Mouse (Mus musculus) cortical plate, adult 2 months (tissue): ENCODE results near the gene Snrpf. TPM values are rescaled to one million over a fixed set of nuclear protein-coding genes. Genes with fewer than 3 reads are reported as not detected.

Experiments used
- H3K27ac ChIP-seq: fragments of 200-500 bp; 2 replicates; pipeline ENCODE4 v1.5.1; 2012; ENCODE audit warnings: low read length, control low read depth, inconsistent platforms; ENCODE audit not compliant: insufficient read depth
- H3K4me1 ChIP-seq: fragments of 200-500 bp; 2 replicates; pipeline ENCODE4 v1.6.1; 2011; ENCODE audit warnings: low read length; ENCODE audit not compliant: control insufficient read depth, insufficient read depth
- H3K4me3 ChIP-seq: fragments of 200-500 bp; 2 replicates; pipeline ENCODE4 v1.5.1; 2011; ENCODE audit warnings: mild to moderate bottlenecking, low read length, control low read depth; ENCODE audit not compliant: insufficient read depth
- CTCF ChIP-seq: fragments of 200-500 bp; IDR thresholded peaks from 2 replicates; pipeline ENCODE4 v1.5.1; 2011; ENCODE audit warnings: mild to moderate bottlenecking, control low read depth, low read length; ENCODE audit not compliant: insufficient read depth; ENCODE audit errors: extremely low read depth
- POLR2A ChIP-seq: fragments of 200-500 bp; IDR thresholded peaks from 2 replicates; pipeline ENCODE4 v1.6.1; 2011; ENCODE audit warnings: mild to moderate bottlenecking, low read length, control low read depth; ENCODE audit not compliant: insufficient read depth; ENCODE audit errors: extremely low read depth
- polyA plus RNA-seq: library from polyadenylated mRNA; depleted of rRNA; stranded (reverse); fragments of >200 nt; gene quantifications from 2 replicates; pipeline ENCODE4 v1.2.3, GENCODE M21; 2012

Gene Snrpf
- polyA plus RNA-seq, 1 experiment: 41.6 TPM

DNA sequence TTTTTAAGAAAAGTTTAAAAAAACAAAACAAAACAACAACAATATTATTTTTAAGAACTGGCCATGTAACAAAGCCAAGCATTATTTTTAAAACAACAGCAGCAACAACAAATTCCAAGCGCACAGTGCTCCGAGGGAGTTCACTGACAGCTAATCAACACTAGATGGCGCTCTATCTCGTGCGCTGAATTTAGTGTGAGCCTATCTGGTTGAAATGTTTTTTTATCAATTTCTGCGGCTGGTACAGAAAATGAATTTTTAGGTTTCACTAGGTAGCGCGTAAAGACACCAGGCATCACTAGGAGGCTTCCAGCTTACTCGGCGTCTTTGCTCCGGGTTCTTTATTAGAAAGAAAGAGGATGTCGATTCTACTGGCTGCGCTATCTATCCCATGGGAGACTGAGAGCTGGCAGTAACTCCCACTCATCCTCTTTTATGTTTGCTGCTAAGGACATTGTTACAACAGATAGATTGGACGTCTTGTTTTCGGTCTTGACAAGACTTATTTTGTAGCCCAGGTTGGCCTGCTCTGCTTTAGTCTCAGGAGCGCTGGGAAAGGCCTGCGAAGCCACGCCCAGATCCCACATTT is 22.0 kb upstream of the Snrpf start:
- Histone ChIP-seq H3K4me1 (no peaks in the 10 kb centered on the region), H3K4me3 (no peak overlapping the region), H3K27ac (no peak overlapping the region)
- no peak for TF ChIP-seq POLR2A
- peak; percentile 86 for TF ChIP-seq CTCF

DNA sequence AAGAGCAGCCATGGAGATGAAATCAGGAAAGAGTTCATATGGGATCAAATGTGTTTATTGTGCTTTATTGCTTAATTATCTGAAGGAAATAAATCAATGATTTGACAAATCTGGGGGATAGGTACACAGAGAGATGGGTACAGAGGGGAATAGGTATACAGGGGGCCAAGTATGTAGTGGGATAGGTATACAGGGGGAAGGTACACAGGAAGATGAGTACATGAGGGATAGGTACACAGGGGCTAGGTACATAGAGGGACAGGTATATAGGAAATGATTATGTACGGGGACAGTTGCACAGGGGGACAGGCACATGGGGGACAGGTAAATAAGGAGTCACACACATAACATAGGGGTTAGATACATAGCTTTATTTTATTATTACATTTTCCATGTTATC is 21.4 kb upstream of the Snrpf start:
- Histone ChIP-seq H3K4me1 (no peaks in the 10 kb centered on the region), H3K4me3 (no peak overlapping the region), H3K27ac (no peak overlapping the region)
- TF ChIP-seq POLR2A (no peak), CTCF (no peak)

DNA sequence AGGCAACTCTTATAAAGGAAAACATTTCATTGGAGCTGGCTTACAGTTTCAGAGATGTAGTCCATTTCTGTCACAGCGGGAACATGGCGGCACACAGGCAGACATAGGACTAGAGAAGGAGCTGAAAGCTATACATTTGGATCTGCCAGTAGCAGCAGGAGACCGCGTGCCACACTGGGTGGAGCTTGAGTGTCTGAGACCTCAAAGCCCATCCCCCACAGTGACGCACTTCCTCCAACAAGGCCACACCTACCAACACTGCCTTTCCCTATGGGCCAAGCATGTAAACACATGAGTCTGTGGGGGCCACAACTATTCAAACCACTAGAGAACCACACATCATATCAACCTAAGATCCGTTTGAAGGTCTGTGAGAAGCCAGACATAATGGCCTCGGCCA is 19.7 kb upstream of the Snrpf start:
- Histone ChIP-seq H3K4me1 (no peaks in the 10 kb centered on the region), H3K27ac (no peak overlapping the region), H3K4me3 (no peak overlapping the region)
- TF ChIP-seq POLR2A (no peak), CTCF (no peak)

DNA sequence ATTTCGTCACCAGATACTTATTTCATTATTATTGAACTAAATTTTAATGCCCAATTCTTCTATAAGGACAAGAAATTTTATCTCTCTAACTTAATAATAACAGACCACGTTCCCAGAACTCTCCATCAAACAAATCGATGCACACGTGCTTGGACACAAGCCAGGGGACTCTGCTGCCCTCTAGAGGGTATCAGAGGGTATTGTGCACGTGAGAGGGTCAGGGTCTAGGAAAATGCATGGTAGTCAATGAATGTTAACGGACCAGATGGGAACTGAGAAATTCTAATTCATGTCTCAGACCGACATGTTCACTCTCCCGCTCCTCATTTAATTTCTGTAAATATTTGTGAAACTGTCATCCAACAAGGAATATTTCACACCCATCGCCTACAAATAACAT is 18.5 kb upstream of the Snrpf start:
- peak overlapping the region; percentile 9; the same call in 1 of the 2 replicates for H3K4me3 ChIP-seq
- H3K27ac ChIP-seq: no peak overlapping the region
- TF ChIP-seq CTCF (peak; percentile 43), POLR2A (no peak)
- H3K4me1 ChIP-seq: no peaks in the 10 kb centered on the region

DNA sequence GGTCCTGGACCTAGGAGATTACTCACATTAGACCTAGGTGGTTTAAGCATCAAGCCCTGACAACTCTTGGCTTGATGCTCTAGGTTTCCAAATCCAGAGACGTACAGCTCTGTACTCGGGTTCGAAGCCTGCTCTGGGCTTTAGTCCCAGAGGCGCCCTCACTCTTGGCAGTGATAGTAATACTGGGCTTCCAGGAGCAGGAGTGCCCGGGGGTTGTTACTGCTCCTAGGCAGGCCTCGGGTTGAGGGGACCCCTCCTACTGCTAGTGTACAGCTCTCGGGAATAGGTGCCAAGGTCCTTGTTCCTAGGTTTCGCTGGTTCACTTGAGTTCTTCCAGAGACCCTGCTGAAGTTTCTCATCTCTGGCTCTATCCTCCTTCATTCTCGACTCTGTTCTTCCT is 16.8 kb upstream of the Snrpf start:
- TF ChIP-seq POLR2A: no peak
- no peak for TF ChIP-seq CTCF
- Histone ChIP-seq H3K4me1 (no peaks in the 10 kb centered on the region), H3K27ac (no peak overlapping the region), H3K4me3 (no peak overlapping the region)

DNA sequence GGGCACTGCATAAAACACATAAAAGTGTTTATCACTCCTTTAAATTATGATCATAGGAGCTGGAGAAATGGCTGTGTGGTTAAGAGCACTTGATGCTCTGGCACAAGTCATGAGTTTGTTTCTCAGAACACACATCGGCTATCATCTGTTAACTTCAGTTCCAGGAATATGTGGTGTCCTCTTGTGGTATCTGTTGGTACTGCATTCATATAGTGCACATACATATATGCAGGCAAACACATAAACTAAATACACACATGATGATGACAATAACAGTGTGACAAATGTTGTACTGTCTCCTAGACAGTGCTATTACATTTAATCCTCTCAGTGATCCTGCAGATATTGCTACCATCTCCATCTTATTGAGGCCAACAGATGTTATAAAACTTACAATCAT is 13.8 kb upstream of the Snrpf start:
- TF ChIP-seq CTCF (no peak), POLR2A (no peak)
- Histone ChIP-seq H3K27ac (no peak overlapping the region), H3K4me1 (no peaks in the 10 kb centered on the region), H3K4me3 (no peak overlapping the region)

DNA sequence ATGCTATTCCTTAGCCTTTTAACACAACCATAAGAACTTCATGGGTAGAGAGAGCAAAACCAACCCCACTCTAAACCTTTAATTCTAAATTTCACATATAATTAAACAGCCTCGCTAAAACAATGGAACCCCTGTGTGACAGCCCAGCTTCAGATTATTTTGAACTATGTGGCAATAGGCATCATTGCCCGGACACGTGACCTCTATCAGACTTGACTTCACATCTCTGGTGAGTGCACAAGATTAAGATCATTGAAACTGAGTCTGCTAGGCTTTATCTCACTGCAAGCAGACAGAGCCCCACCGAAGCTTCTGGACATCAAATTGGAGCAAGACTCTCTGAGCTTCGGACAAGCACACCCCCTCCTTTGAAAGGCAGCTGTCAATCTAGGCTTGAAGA is 12.8 kb upstream of the Snrpf start:
- Histone ChIP-seq H3K27ac (no peak overlapping the region), H3K4me1 (no peaks in the 10 kb centered on the region), H3K4me3 (no peak overlapping the region)
- no peak for TF ChIP-seq CTCF
- no peak for TF ChIP-seq POLR2A

DNA sequence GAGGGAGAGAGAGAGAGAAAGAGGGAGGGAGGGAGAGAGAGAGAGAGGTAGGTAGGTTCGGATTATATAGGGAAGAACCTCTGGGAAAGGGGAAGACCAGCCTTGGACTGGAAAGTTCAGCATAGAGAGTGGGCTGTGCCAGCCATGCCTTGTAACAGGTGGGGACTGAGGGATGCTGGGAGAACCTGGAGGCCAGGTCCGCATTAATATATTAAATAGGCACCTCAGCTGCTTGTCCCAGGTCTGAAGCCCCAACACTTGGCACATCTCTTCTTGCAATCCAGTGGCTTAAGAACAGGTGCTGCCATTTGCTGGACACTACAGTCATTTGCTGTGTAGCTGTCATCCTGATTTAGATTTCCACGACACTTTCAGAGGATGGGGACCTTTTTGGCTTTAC is 7.1 kb upstream of the Snrpf start:
- Histone ChIP-seq H3K4me3 (no peak overlapping the region), H3K4me1 (no peaks in the 10 kb centered on the region), H3K27ac (no peak overlapping the region)
- TF ChIP-seq CTCF (no peak), POLR2A (no peak)

DNA sequence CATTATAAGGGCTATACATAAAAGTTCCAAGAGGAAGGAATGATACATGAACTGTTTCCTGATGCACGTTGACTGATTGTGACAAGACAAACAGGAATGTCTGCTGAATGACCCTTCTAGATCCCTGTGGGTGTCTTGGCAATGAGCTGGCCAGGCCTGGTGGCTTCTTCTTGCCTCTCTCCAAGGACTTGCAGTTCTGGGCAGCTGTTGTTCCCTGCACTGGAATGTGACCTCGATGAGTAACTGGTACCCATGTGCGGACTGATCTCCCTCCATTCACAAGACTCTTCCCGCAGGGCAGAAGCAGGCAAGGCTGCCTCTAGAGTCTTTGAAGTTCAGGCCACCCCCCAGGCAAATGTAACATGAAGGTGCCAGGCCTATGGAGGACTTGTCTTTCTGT is 6.3 kb upstream of the Snrpf start:
- TF ChIP-seq POLR2A (no peak), CTCF (no peak)
- Histone ChIP-seq H3K27ac (no peak overlapping the region), H3K4me3 (no peak overlapping the region), H3K4me1 (no peaks in the 10 kb centered on the region)

DNA sequence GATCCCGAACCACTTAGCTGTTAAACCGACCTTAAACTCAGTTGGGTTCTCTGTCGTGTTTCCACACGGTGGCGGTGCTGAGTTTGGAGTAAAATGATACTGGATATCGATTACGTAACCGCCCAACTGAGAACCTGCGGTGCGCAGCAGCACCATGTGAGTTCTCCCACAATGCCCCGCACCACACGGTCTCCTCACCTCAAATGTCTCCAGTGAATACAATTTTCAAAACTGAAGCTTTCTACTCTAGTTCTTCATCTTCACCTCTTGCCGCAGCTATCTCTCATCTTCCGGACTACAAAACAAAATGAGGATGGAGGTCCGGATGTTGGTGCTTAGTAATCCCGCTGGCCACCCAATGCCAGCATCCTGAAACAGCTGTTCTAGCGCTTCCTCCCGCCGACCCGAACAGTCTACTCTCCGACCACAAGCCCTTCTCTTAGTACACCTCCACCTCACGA is 4.5 kb upstream of the Snrpf start:
- Histone ChIP-seq H3K4me1 (no peaks in the 10 kb centered on the region), H3K4me3 (peak overlapping the region; percentile 38), H3K27ac (peak overlapping the region; percentile 18; the same call in 1 of the 2 replicates)
- peak; percentile 82 for TF ChIP-seq CTCF
- peak; percentile 52; the same call in 1 of the 2 replicates for TF ChIP-seq POLR2A

DNA sequence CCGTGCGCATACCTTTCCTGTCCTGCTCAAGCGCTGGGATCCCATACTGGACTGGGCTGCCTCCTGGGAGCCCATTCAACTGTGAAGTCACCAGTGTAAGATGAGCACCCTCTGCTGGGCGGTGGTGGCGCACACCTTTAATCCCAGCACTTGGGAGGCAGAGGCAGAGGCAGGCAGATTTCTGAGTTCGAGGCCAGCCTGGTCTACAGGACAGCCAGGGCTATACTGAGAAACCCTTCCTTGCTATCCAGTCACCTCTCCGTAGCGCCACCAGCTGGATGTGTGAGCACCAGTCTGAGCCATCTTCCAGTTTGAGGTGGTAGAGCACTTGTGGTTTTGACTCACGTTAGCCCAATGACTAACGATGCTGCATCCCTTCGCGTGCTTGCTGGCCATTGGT is 3.0 kb upstream of the Snrpf start:
- TF ChIP-seq CTCF (no peak), POLR2A (no peak)
- no peak overlapping the region for H3K27ac ChIP-seq
- peaks cover 2% of the 10 kb centered on the region for H3K4me1 ChIP-seq
- H3K4me3 ChIP-seq: no peak overlapping the region
